Mouse (Mus musculus) macrophage (primary cell): Measurements from ENCODE around the gene Ddhd1. TPM values are rescaled to one million over a fixed set of nuclear protein-coding genes. Genes with fewer than 3 reads are reported as not detected.

Source experiments
- H3K27ac ChIP-seq: fragments of 350-480 bp; formaldehyde crosslinking; 2 replicates; pipeline ENCODE4 v1.9.0; 2021
- H3K36me3 ChIP-seq: fragments of 350-480 bp; formaldehyde crosslinking; 2 replicates; pipeline ENCODE4 v1.9.0; 2021; ENCODE audit errors: inconsistent target
- H3K4me3 ChIP-seq: fragments of 350-480 bp; formaldehyde crosslinking; 2 replicates; pipeline ENCODE4 v1.9.0; 2021; ENCODE audit errors: inconsistent target
- H3K79me2 ChIP-seq: fragments of 350-480 bp; formaldehyde crosslinking; 2 replicates; pipeline ENCODE4 v1.9.0; 2021; ENCODE audit errors: inconsistent target
- WGBS: methylation state at CpG from one replicate; pipeline ENCODE4 v1.1.7; 2026; ENCODE audit warnings: inconsistent platforms; ENCODE audit not compliant: missing documents; 5-methylcytosine and 5-hydroxymethylcytosine counted together
- polyA plus RNA-seq: library from polyadenylated mRNA; stranded (reverse); fragments of 250-400 nt; gene quantifications from 3 replicates; pipeline ENCODE4 v1.2.4, GENCODE M21; 2018; ENCODE audit warnings: inconsistent platforms

The Ddhd1 gene
- polyA plus RNA-seq, 1 experiment from 2014 or later: 37.9 TPM

DNA sequence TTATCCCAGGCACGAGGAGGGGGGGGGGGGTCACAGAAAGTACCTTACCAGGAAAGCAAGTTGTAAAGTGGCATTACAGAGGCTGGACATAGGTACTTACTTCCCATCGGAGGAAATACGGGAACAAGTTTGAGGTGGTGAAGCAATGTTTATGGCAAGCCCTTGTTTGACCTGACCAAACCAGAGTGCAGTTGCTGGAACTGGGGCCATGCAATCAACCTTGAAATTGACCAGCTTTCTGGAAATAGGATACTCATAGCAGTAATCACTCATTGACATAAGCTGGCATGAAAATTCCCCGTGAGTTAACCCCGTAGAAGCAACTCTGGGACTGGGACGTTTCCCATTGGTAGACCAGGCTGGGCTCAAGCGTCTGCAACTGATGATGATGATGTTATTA, 113.0 kb downstream of the Ddhd1 start:
- H3K27ac ChIP-seq: no peak overlapping the region
- no peaks in the 10 kb centered on the region for H3K79me2 ChIP-seq
- no peak overlapping the region for H3K4me3 ChIP-seq
- 83% methylated on average over 6 of the region's 7 CpGs for WGBS
- no peaks in the 10 kb centered on the region for H3K36me3 ChIP-seq

DNA sequence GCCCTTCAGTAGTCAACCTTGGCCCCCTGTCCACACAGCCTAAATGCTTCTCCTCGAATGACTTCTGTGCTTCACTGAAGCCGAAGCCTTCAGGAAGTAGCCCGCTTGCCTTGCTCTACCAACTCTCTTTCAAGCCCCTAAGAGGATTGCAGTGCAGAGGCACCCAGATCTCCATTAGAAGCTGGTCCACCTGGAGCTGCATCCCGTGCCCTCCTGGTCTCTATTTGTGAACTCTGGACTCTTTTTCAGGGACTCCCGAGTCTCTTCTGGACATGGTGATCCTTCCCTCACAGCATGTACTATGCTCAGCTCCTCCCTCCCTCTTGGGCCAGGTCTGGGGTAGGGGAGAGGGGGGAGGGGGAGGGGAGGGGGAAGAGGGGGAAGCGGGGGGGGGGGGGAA, 113.9 kb downstream of the Ddhd1 start:
- no peaks in the 10 kb centered on the region for H3K79me2 ChIP-seq
- no peak overlapping the region for H3K27ac ChIP-seq
- no peaks in the 10 kb centered on the region for H3K36me3 ChIP-seq
- 74% methylated on average over 4 of the region's 6 CpGs for WGBS
- no peak overlapping the region for H3K4me3 ChIP-seq

DNA sequence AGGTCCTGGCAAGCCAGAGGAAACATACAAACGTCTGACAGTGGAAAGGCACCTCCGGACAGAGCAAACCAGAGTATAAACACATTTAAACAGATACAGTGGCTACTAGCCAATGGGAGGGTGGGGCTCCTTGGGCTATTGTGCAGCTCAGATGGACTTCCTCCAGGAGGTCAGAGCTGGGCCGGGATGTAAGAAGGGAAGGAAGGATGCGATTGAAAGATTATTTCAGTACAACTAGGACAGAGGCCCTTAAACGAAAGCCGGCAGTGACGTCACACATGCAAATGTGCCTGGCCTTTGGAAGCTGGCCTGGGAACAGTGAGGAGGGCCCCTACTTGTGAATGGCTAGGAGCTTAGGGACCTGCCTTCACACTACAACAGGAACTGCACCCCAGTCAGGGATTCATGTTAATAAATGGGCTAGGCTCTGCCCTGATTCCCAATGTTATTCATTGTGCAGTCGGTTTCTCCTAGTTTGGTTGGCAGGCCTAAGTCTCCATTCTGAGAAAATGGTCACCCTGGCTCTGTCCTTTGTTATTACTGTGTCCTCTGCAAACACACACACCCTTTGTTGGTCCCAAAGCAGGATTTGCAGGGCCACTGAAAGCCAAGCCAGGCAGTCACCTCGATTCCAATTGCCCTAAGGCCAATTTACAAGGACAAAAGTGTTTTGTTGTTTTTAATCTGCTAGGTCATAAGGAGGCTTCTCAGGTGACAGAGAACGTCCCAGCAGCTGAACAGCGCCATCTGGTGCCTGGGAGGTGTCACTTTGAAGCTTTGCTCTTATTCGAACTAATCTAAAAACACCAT, 118.1 kb downstream of the Ddhd1 start:
- no peak overlapping the region for H3K27ac ChIP-seq

More for the DNA sequence above, 118.1 kb downstream of the Ddhd1 start:
- 49% methylated on average over 12 of the region's 12 CpGs for WGBS
- Histone ChIP-seq H3K79me2 (no peaks in the 10 kb centered on the region), H3K36me3 (no peaks in the 10 kb centered on the region), H3K4me3 (no peak overlapping the region)

Other genes starting within 250 kb of the Ddhd1 start
- 0.09 TPM in 1 of 3 replicates, not detected in the others for gene Fermt2, start 128.0 kb downstream of the Ddhd1 start, polyA plus RNA-seq